Mouse (Mus musculus) thymus, adult 2 months (tissue): ENCODE results near the gene Cux2.

Experiments
- CTCF ChIP-seq: fragments of 200-500 bp; IDR thresholded peaks from 2 replicates; pipeline ENCODE4 v1.5.1; 2012; ENCODE audit warnings: mild to moderate bottlenecking, control low read depth, low read length, moderate library complexity, borderline replicate concordance; ENCODE audit not compliant: control insufficient read depth, poor library complexity, insufficient read depth; ENCODE audit errors: extremely low read depth
- POLR2A ChIP-seq: fragments of 200-500 bp; IDR thresholded peaks from 2 replicates; pipeline ENCODE4 v1.6.1; 2012; ENCODE audit warnings: mild to moderate bottlenecking, low read length, control low read depth, moderate library complexity; ENCODE audit not compliant: control insufficient read depth, poor library complexity, insufficient read depth; ENCODE audit errors: extremely low read depth

DNA sequence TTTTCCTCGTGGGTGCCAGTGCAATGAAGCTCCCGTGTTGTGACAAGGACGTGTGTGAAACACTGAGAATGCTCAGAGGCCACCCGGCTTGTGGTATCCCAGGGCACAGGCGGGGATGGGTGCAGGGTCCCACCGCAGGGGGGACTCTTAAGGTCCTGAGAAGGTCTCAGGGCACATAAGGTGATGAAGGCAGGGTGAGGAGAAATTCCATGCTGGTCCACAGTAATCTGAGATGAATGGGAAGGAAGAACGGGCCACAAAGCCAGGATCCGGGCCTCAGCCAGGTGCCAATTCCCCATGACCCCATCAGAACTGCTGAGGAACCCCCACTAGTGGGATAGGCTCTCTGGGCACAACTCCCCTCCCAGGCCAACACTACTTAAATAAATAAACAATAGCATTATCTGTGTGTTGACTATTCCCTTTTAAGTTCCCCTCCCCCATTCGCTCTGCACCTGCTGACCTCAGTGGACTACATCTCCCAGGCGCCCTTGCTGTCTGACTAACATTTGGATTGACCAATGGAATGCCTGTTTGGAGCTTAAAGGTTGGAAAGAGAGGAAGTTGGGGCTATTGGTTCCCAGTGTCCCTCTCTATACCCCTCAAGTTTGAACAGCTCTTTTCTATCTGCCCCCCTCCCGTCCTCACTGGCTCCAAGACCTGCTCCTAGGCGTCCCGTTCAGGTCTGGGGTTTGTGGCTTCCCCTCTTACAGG, 4.4 kb upstream of the Cux2 start:
- TF ChIP-seq POLR2A (no peak), CTCF (no peak)
